Mouse (Mus musculus) ZHBTc4 (cell line): ENCODE data around the gene Olfr455.

ENCODE experiments used
- DNase-seq: peaks from one replicate; pipeline ENCODE4 v3.0.0-alpha.2; 2011; ENCODE audit warnings: low read depth, low spot score

Gene Olfr455

GRCm38 (mm10) chr6:42489731-42490130 is 57.7 kb downstream of the Olfr455 start:
- no peak for DNase-seq

GRCm38 (mm10) chr6:42487114-42487513 is 60.3 kb downstream of the Olfr455 start, which contains the start of gene Olfr456:
Olfr456 (minus strand) TSS chr6:42487214.
- DNase-seq, result no peak
